Mouse (Mus musculus): ENCODE measurements at regions not wholly inside any gene's neighbourhood (a gene's known extent, or its start where the extent isn't known, plus 50 kb on each side); places are given as distances from the start of the nearest gene placed in this dataset.
"Not testable (repeated sequence)": the region's sequence is repeated elsewhere in the genome, so short reads cannot be mapped to it uniquely, and the experiment has no call there.

DNA sequence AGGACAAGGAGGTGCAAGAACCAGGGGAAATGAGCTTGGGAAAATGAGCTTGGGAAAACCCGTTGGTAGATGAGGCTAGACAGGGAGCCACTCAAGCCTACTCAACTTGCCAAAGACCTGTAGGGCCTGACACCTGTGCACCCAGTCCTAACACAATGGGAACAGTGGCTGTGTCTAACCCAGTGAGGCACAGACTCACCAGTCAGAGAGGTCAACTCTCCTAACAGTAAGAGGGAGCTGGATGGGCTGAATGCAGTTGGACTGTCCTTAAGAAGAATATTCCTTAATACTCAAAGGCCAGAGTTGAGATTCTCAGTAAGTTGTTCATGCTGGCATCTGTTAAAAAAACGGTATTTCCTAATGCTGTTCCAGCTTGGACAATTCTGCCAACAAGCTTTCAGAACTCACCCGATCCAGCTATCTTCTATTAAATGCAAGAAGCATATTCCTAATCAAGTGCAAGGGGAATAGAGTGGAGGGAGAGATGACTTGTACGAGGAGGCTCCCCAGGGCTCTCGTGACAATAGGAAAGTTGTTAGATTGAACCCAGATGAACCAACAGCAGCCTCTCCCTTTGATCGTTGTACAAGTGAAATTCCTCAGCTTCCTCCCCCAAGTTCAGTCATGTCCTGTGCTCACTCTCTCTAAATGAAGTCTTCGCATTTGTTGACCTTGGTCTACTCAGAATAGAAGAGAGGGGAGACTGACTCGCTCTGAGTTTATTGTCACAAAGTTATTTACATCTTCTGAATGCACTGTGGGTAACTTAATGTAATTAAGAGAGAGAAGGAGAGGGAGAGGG is 187.2 kb downstream of the Cdca7 start:
- intact Hi-C loops (cut with DNase I; ENCODE audit: low total_unique reads), result no loop called here
- no peak for DNase-seq

DNA sequence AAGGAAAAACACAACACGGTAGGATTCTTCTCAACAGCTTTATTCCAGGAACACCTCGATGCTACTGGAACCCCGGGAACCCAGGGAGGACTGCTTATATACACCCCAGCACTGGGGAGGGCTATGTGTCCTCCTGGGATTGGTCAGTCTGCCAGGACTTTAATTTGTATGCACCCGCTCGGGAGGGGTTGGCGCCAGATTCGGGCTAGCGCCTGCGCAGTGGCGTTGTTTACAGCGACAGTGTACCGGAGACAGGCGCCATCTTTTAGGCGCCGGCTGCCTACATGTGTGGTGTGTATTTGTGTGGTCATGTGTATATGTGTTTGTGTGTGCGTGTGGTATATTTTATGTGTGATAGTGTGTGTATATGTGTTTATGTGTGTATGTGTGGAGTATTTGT is 191.4 kb downstream of the Cdca7 start:
- DNase-seq; intact Hi-C loops (cut with DNase I; ENCODE audit: low total_unique reads): not testable (repeated sequence)

DNA sequence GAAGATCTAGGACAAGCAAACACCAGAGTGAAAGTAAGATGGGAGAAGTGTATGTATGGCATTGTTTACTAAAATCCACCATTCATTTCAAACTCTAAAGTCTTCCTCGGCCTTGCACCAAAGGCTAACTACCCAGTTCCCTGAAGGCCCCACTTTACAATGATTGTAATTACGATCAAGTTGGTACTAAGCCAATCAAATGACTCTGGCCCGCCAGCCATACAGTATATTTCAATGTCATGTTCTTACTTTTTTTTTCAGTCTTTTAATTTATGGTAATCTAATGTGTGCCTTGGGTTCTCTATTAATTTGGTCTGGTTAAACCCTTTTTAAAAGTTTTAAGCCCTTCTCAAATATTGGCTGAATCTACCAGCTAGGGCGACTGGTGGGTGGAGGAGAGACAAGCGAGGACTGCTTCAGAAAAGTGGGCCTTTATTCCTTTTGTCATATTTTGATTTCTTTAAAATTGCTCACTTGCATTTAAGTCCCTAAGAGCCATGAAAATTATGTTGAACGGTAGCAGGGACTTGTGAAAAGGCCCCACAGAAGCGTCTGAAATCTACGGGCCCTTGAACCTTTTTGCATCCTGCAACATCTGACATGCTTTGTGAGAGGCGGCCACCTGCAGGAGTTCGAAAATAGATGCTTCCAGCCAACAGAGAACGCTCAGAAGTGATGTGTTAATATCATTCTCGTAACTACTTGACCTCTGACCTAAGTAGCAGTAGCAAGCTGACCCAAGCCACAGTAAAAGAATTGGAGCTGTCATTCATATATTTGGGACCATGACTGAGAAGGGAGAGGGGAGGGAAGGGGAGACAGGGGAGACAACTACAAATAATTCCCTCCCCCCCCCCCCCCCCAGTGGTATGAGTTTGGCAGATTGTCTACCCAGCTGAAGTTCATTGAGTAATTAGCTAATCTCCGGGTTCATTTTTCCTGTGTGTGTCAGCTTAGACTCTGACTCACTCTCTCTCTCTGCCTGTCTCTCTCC is 197.2 kb downstream of the Cdca7 start:
- intact Hi-C loops (cut with DNase I; ENCODE audit: low total_unique reads), result no loop called here
- DNase-seq, result no peak

DNA sequence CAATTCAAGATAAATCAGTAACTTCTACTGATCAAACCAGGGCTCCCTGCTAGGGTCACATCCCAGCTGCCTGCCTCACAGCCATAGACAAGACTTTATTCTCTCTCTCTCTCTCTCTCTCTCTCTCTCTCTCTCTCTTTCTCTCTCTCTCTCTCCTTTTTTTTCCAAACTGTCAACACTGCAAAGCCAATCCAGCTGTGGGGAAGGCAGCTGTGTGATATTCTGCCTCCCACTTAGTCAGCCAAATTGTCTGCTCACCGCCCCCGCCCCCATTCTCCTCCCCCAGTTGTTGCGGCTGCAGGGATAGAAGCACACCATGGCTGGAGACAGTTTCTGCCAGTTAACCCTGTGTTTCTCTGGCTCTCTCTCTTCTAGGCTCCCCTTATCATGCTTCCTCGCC is 198.3 kb downstream of the Cdca7 start:
- intact Hi-C loops (cut with DNase I; ENCODE audit: low total_unique reads), result no loop called here

DNA sequence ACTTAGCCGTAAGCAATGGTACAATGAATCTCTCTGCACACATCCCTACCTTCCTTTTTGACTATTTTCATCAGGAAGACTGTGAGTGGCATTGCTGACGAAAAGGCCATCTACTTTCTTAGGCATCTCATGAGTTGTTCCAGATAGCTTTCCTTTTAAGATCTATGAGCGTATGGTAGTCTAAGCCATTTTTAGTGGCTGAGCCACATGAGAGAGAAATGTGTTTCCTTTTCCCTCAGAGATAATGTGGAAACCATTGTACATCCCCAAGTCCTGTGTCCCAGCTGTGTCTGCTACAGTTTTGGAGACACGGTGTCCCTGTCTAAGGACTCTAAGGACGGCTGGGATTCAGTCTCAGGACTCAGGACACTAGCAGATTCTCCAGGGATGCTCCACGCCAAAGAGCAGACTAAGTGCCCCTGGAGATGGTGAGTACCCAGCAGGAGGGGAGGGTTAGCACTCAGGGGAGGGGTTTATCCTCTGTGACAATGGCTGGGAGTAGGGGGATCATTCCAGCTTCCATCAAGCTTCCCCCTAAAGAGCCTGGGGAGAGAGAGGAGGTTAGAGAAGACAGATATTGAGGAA is 199.0 kb downstream of the Cdca7 start:
- DNase-seq, result no peak

More for the DNA sequence above, 198.3 kb downstream of the Cdca7 start:
- peak; percentile 72 for DNase-seq

GRCm38 (mm10) chr2:72677731-72678130 is 201.8 kb downstream of the Cdca7 start:
- no peak for DNase-seq
- intact Hi-C loops (cut with DNase I; ENCODE audit: low total_unique reads), result no loop called here

More for the DNA sequence above, 199.0 kb downstream of the Cdca7 start:
- intact Hi-C loops (cut with DNase I; ENCODE audit: low total_unique reads), result no loop called here

- DNase-seq, result no peak
- intact Hi-C loops (cut with DNase I; ENCODE audit: low total_unique reads), result no loop called here
Observed at GRCm38 (mm10) chr2:72688031-72688430, 212.1 kb downstream of the Cdca7 start.

DNA sequence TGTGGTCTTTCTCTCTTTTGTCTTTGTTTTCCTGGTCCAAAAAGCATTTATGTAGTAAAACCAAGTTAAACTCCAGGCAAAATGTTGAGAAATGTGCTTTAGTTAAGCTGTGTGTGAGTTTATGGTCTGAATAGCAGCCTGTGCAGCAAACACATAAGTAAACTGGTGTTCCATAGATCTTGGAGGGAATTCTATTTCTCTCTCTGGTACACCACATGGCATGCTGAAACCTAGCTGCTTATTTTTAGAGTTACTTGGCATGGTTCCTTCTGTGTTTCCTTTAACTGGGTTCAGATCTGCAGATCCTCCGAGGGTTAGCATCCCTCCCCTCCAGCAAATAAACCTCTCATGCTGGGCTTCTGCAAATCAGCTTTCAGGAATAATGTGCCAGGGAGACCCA is 225.1 kb downstream of the Cdca7 start:
- intact Hi-C loops (cut with DNase I; ENCODE audit: low total_unique reads), result no loop called here
- no peak for DNase-seq

DNA sequence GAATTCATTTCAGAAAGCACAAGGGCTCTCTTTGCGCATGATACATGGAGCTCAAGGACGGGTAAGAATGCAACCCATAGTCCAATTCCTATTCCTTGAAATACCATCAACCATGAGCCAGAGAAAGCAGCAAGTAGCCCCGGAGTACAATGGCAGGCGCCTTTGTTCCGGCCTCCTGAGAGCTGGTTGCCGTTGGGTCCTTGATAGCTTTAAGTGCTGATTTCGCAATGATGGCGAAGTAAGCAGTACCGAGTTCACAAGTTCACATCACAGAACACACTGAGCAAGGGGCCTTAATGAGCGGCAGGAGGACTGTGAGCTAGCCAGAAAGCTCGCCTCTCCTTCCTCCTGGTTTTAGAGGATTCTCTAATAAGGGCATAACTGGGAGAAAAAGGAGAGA is 227.3 kb downstream of the Cdca7 start:
- DNase-seq, result no peak

GRCm38 (mm10) chr2:72707676-72708659 is 232.0 kb downstream of the Cdca7 start:
- DNase-seq, result no peak
- intact Hi-C loops (cut with DNase I; ENCODE audit: low total_unique reads), result no loop called here

More for the DNA sequence above, 227.3 kb downstream of the Cdca7 start:
- intact Hi-C loops (cut with DNase I; ENCODE audit: low total_unique reads), result no loop called here

DNA sequence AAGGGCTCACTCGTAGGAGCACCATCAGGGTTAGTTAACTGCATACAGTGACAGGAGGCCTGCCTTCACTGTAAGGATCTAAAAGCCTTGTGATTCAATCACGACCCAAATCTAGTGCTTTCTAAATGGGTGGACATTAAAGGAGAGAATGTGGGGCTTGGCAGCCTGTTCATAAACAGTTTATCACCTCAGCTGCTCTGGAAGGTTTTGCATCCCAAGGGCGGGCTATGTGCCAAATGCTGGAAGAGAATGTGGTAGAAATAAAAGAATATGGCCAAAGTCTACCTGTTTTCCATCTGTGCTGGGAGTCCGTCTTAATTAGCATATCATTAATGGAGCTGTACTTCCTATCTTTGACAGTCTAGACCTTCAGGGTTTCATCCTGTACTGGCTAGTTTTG is 241.0 kb downstream of the Cdca7 start:
- no peak for DNase-seq
- intact Hi-C loops (cut with DNase I; ENCODE audit: low total_unique reads), result no loop called here

- DNase-seq, result peak; percentile 69
- intact Hi-C loops (cut with DNase I; ENCODE audit: low total_unique reads), result no loop called here
Observed at GRCm38 (mm10) chr2:72728699-72729098, 251.5 kb downstream of the Sp3 start.

DNA sequence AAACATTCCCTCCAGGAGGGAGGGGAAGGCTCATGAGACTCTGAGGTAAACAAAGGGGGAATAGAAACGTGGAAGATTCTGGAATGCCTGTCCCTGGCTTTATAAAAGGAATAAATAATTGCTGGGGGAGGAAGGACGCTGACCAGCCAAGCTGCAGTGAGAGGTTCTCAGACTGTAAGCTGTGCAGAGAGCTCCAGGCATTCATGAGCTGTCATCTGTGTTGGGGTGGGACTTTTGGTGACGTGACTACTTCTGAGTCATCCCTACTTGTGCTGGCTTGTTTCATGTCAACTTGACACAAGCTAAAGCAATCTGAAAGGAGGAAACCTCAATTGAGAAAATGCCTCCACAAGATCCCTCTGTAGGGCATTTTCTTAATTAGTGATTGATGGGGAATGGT is 246.9 kb downstream of the Sp3 start:
- intact Hi-C loops (cut with DNase I; ENCODE audit: low total_unique reads), result loop anchor here (5.0 kb wide), 1 partner anchor 329 kb away; no protein-coding TSS in a partner anchor
- no peak for DNase-seq

GRCm38 (mm10) chr2:72735035-72735434 is 245.2 kb downstream of the Sp3 start:
- intact Hi-C loops (cut with DNase I; ENCODE audit: low total_unique reads), result no loop called here
- no peak for DNase-seq

DNA sequence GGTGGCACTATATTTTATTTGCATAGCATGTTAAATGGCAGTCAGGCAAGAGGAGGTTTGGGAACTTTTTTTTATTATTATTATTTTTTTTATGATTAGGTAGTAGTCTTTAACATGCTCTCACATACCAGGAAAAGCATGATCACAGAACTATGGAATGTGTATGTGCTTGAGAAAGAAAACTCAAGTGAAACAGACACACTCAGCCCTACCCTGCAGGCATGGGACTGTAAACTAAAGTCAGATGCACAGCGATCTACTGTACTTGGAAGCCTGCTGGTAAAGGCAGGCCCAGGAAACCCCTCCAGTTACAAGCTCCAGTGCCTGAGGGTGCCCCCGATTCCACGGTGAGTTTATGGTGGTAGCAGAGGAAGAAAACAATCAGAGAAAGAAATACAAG is 243.6 kb downstream of the Sp3 start:
- DNase-seq, result no peak
- intact Hi-C loops (cut with DNase I; ENCODE audit: low total_unique reads), result no loop called here

DNA sequence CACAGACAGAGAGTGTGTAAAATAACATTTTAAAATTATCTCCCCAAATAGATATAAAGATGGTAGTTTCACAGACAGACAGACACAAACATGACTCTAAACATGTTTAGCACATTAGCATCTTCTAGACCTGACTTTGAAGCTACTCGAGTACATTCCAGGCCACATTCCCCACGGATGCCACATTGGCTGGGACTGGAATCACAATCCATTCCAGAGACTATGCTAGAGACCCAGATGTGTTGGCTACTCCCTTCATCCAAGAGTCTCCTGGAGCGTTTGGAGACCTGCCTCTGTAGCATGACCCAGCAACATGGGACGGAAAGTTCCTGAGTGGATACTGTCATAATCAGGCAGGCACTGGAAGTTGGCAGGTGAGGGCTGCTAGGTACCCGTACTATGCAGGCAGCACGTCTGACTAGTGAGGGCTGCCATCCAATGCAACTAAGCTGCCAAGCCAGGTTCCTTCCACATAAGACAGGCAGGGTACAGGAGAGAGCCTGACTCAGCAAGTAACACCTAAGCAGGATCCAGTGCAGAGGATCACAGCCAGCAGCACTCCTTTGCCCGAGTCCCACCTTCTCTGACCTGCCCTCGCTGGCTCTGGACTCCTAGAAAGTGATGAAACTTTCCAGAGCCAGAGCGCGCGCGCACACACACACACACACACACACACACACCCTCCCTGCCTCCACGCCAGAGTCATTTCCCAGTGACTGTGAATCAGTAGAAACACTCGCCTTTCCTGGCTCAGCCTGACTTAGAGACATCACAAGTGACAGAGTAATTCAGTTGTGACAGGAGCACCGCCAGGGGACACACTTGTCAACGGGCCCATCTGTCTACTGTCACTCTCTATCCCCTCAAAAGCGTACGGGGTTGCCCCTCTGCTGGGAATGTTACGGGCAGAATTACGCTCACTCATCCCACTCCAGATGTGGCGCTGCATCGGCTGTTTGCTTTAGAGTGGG is 239.6 kb downstream of the Sp3 start:
- peak; percentile 52 for DNase-seq
- intact Hi-C loops (cut with DNase I; ENCODE audit: low total_unique reads), result no loop called here

- DNase-seq, result no peak
- intact Hi-C loops (cut with DNase I; ENCODE audit: low total_unique reads), result no loop called here
Observed at GRCm38 (mm10) chr2:72741746-72742145, 238.5 kb downstream of the Sp3 start.

DNA sequence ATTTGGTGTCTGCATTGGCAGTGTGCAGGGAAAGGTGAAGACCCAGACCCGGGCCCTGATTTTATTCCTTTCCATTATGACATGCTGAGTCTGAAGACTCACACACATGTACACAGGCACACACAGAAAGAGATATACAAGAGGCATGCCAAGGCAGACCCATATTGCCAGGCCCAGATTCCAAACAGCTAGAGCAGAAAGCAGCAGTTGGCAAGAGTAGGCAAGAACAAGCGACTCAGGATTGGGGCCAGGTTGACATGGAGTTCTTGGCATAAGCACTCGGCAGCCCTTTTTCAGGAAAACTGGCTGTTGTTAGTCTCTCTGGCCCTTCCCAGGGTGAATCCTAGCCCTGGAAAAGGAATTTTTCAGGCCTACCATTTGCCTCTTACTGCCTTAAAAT is 236.6 kb downstream of the Sp3 start:
- no peak for DNase-seq
- intact Hi-C loops (cut with DNase I; ENCODE audit: low total_unique reads), result no loop called here

Data from gastrocnemius, postnatal 14 days (tissue).